Mouse (Mus musculus) heart, embryonic 15.5 days (tissue): Measurements from ENCODE around the gene Krtap19-3. TPM values are rescaled to one million over a fixed set of nuclear protein-coding genes. Genes with fewer than 3 reads are reported as not detected.

Experiments
- polyA plus RNA-seq: library from polyadenylated mRNA; unstranded; fragments of >200 nt; fragmentation: Nextera tagmentation; extraction: Ambion mirVana; gene quantifications from 2 replicates; pipeline ENCODE4 v1.2.1, GENCODE M21; 2015

Gene Krtap19-3
- polyA plus RNA-seq, 1 experiment from 2014 or later, result not detected

Other genes starting within 250 kb of the Krtap19-3 start
- gene Krtap26-1, start 230.2 kb downstream of the Krtap19-3 start, polyA plus RNA-seq, result not detected in 2 replicates
- not detected in 2 replicates for gene Krtap27-1, start 206.4 kb downstream of the Krtap19-3 start, polyA plus RNA-seq
- not detected in 2 replicates for gene 2310061N02Rik, start 170.1 kb downstream of the Krtap19-3 start, polyA plus RNA-seq
- not detected in 2 replicates for gene Krtap13-1, start 149.2 kb downstream of the Krtap19-3 start, polyA plus RNA-seq
- not detected in 2 replicates for gene Krtap13, start 126.4 kb downstream of the Krtap19-3 start, polyA plus RNA-seq
- gene 2310034C09Rik, start 119.2 kb downstream of the Krtap19-3 start, polyA plus RNA-seq, result not detected in 2 replicates
- gene 2310057N15Rik, start 103.8 kb downstream of the Krtap19-3 start, polyA plus RNA-seq, result not detected in 2 replicates
- gene Gm5965, start 100.1 kb downstream of the Krtap19-3 start, polyA plus RNA-seq, result not detected in 2 replicates
- gene Gm20741, start 65.8 kb downstream of the Krtap19-3 start, polyA plus RNA-seq, result not detected in 2 replicates
- not detected in 2 replicates for gene Krtap15, start 57.8 kb downstream of the Krtap19-3 start, polyA plus RNA-seq
- not detected in 2 replicates for gene Krtap14, start 51.9 kb downstream of the Krtap19-3 start, polyA plus RNA-seq
- gene Krtap19-1, start 8.6 kb downstream of the Krtap19-3 start, polyA plus RNA-seq, result not detected in 2 replicates
- gene Krtap19-2, start 3.8 kb downstream of the Krtap19-3 start, polyA plus RNA-seq, result not detected in 2 replicates
- gene Krtap19-4, start 7.1 kb upstream of the Krtap19-3 start, polyA plus RNA-seq, result not detected in 2 replicates
- gene Krtap19-5, start 18.4 kb upstream of the Krtap19-3 start, polyA plus RNA-seq, result not detected in 2 replicates
- gene Krtap19-9b, start 54.2 kb upstream of the Krtap19-3 start, polyA plus RNA-seq, result not detected in 2 replicates
- not detected in 2 replicates for gene Krtap16-3, start 84.8 kb upstream of the Krtap19-3 start, polyA plus RNA-seq
- gene Krtap22-2, start 132.7 kb upstream of the Krtap19-3 start, polyA plus RNA-seq, result not detected in 2 replicates
- not detected in 2 replicates for gene Gm10229, start 137.2 kb upstream of the Krtap19-3 start, polyA plus RNA-seq
- not detected in 2 replicates for gene Krtap6-1, start 153.7 kb upstream of the Krtap19-3 start, polyA plus RNA-seq
- not detected in 2 replicates for gene Gm10228, start 163.4 kb upstream of the Krtap19-3 start, polyA plus RNA-seq
- gene Krtap6-5, start 169.8 kb upstream of the Krtap19-3 start, polyA plus RNA-seq, result not detected in 2 replicates
- not detected in 2 replicates for gene 1110025L11Rik, start 186.0 kb upstream of the Krtap19-3 start, polyA plus RNA-seq
- gene Krtap6-3, start 206.0 kb upstream of the Krtap19-3 start, polyA plus RNA-seq, result not detected in 2 replicates